Mouse (Mus musculus): ENCODE results near the gene D8Ertd738e.
A peak's percentile ranks its signal among the peaks of the same experiment; 100 is the strongest.
"Not testable (repeated sequence)": the region's sequence is repeated elsewhere in the genome, so short reads cannot be mapped to it uniquely, and the experiment has no call there.

The D8Ertd738e gene

DNA sequence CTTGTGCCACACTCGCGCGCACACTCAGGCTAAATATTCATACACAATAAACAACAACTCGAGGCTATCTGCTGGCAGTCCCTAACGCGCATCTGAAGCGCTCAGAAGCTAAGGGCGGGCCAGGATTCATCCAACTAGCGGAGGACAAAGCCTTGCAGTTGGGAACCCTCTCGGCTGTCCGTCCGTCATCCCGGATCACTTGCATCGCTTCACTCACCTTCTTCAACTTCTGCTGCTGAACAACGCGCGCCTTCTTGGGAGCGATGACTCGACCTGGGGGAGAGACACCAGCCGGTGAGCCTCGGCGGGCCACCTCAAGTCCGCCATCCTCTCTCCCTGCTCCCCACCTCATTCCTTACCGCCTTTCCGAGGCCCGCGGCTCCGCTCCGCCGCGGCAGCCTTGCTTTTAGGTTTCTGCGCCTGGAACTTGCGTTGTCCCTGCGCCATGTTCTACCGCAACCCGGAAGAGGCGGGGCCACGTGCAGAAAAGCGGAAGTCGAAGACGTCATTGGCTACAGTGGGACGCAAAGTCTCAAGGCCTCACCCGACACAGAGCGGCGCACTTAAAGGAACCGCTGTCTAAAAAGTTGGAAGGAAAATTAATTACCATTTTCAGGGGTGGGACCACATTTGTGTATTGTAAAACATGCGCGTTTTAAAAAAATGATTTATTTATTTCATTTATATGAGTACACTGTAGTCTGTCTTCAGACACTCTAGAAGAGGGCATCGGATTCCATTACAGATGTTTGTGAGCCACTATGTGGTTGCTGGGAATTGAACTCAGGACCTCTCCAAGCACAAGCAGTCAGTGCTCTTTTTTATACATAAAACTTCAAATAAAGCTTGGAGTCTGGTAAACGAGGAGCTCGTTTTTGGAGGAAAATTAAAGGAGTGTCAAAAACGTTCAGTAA, at the start of gene D8Ertd738e:
Gene D8Ertd738e, minus strand, starts transcription at position 463 of the 914 bp plus-strand sequence.
- no peak for TF ChIP-seq POU5F1 (IDR thresholded peaks at IDR 0.05; ENCODE audit: borderline replicate concordance, low read length)
- TF ChIP-seq NANOG (IDR thresholded peaks at IDR 0.05; ENCODE audit: borderline replicate concordance, low read length): no peak
- TF ChIP-seq CTCF (conservative IDR thresholded peaks at IDR 0.05; ENCODE audit: low read length): no peak
- H3K36me3 ChIP-seq (ENCODE audit: insufficient read depth, low read length): peaks cover 80% of the 10 kb centered on the region
- peaks cover 54% of the 10 kb centered on the region for H3K4me1 ChIP-seq (replicated peaks; ENCODE audit: low read depth, low read length)
- no peaks in the 10 kb centered on the region for H3K9me3 ChIP-seq (ENCODE audit: low read length)
- H3K27me3 ChIP-seq (ENCODE audit: insufficient read depth, low read length): no peaks in the 10 kb centered on the region
- H3K4me3 ChIP-seq (replicated peaks; ENCODE audit: low read length): peak within 1 kb of the TSS; percentile 97

DNA sequence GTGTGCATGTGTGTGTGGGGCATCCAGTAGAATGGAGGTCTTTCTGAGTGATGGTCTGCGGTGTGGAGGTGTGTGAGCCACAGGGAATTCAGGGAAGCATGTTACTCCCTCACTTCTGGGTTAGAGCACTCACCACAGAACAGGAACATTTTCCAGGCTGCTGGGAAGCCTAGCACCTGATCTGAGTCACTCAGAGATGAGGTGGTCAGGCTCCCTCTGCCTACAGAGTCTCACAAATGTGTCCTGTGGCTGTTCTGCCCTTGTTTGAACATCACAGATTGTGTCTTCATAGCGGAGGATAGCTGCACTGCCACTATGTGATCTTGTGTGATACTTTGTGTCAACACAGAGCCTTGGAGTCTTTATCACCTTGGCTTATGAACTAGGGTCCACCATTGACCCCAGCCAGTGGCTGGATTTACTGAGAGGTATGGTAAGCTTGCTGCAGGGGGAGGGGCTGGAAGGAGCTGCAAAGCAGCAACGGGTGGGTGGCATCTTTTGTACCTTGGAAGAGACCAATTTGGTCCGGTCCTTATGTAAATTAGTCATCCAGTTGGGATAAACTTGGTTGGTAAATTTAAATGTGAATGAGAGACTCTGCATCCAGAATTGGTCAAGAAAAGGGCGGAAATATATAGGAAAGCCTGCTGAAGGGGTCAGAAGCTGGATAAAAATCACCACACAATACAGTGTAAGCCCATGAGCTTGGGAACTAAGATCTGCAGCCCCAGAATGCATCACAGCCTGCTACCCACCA, 47.7 kb upstream of the D8Ertd738e start:
- H3K36me3 ChIP-seq (ENCODE audit: insufficient read depth, low read length): no peaks in the 10 kb centered on the region
- TF ChIP-seq POU5F1 (IDR thresholded peaks at IDR 0.05; ENCODE audit: borderline replicate concordance, low read length): no peak
- no peak for TF ChIP-seq NANOG (IDR thresholded peaks at IDR 0.05; ENCODE audit: borderline replicate concordance, low read length)
- no peak for TF ChIP-seq CTCF (conservative IDR thresholded peaks at IDR 0.05; ENCODE audit: low read length)
- no peaks in the 10 kb centered on the region for H3K27me3 ChIP-seq (ENCODE audit: insufficient read depth, low read length)
- H3K4me1 ChIP-seq (replicated peaks; ENCODE audit: low read depth, low read length): peaks cover 40% of the 10 kb centered on the region
- no peaks in the 10 kb centered on the region for H3K9me3 ChIP-seq (ENCODE audit: low read length)
- H3K4me3 ChIP-seq (replicated peaks; ENCODE audit: low read length): 0 out of 2 replicates have a peak overlapping the region, but pooled peaks have one; percentile 17

DNA sequence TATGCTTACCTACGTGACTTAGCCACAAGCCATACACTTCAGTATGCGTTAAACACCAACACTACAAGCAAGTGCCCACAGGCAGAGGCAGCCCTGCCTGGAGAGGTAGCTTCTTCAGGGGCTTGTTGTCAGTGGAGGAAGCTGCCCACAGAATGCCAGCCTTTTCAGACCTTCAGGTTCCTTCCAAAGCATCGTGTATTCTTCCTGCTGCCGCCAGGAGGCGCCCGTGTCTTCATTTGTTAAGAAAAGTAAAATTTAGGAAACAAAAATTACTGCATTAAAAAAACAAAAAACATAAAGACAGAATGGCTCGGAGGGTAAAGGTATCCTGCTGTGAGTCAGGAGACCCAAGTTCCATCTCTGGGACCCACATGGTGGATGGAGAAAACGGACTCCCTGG, 42.2 kb upstream of the D8Ertd738e start:
- peaks cover 16% of the 10 kb centered on the region for H3K4me1 ChIP-seq (replicated peaks; ENCODE audit: low read depth, low read length)
- TF ChIP-seq NANOG (IDR thresholded peaks at IDR 0.05; ENCODE audit: borderline replicate concordance, low read length) (no peak), CTCF (conservative IDR thresholded peaks at IDR 0.05; ENCODE audit: low read length) (peak; percentile 94)
- H3K27me3 ChIP-seq (ENCODE audit: insufficient read depth, low read length): no peaks in the 10 kb centered on the region
- H3K9me3 ChIP-seq (ENCODE audit: low read length): no peaks in the 10 kb centered on the region
- H3K4me3 ChIP-seq (replicated peaks; ENCODE audit: low read length): no peak overlapping the region
- H3K36me3 ChIP-seq (ENCODE audit: insufficient read depth, low read length): no peaks in the 10 kb centered on the region

DNA sequence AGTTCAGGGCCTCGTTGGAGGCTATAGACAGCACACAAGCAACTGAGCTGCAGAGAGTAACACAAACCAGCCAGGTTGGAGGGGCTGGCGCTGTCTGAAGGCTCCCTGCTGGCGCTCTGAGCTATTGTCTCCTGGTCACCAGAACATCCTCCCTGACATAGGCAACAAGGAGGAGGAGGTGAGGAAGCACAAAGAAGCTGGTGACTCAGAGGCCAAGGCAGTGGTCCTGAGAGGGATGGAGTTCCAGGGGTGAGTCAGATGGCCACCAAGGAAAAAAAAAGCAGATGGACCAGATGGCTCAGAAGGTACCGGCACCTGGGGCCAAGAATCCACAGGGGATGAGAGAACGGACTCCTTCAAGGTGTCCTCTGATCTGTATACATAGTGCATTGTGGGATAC, 41.6 kb upstream of the D8Ertd738e start:
- Histone ChIP-seq H3K9me3 (ENCODE audit: low read length) (no peaks in the 10 kb centered on the region), H3K27me3 (ENCODE audit: insufficient read depth, low read length) (no peaks in the 10 kb centered on the region), H3K36me3 (ENCODE audit: insufficient read depth, low read length) (no peaks in the 10 kb centered on the region), H3K4me1 (replicated peaks; ENCODE audit: low read depth, low read length) (peaks cover 10% of the 10 kb centered on the region), H3K4me3 (replicated peaks; ENCODE audit: low read length) (no peak overlapping the region)
- no peak for TF ChIP-seq NANOG (IDR thresholded peaks at IDR 0.05; ENCODE audit: borderline replicate concordance, low read length)
- TF ChIP-seq CTCF (conservative IDR thresholded peaks at IDR 0.05; ENCODE audit: low read length): no peak
- TF ChIP-seq POU5F1 (IDR thresholded peaks at IDR 0.05; ENCODE audit: borderline replicate concordance, low read length): no peak

DNA sequence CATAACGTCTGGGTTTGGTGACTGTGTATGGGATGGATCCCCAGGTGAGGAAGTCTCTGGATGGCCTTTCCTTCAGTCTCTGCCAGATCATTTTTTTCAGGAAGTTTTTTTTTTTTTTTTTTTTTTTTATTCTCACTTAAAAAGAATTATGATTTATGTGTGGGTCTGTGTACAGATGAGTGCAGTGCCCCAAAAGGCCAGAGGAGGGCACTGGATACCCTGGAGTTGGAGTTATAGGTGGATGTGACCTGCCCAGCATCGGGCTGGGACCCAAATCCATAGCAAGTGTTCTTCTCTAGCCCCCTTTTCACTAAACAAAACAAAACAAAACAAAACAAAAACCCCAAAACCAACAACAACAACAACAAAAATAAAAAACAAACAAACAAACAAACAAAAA, 39.4 kb upstream of the D8Ertd738e start:
- TF ChIP-seq POU5F1 (IDR thresholded peaks at IDR 0.05; ENCODE audit: borderline replicate concordance, low read length): no peak
- peak; percentile 46 for TF ChIP-seq CTCF (conservative IDR thresholded peaks at IDR 0.05; ENCODE audit: low read length)
- H3K9me3 ChIP-seq (ENCODE audit: low read length): no peaks in the 10 kb centered on the region
- H3K4me3 ChIP-seq (replicated peaks; ENCODE audit: low read length): no peak overlapping the region
- H3K36me3 ChIP-seq (ENCODE audit: insufficient read depth, low read length): no peaks in the 10 kb centered on the region
- H3K4me1 ChIP-seq (replicated peaks; ENCODE audit: low read depth, low read length): peaks cover 22% of the 10 kb centered on the region
- H3K27me3 ChIP-seq (ENCODE audit: insufficient read depth, low read length): no peaks in the 10 kb centered on the region

DNA sequence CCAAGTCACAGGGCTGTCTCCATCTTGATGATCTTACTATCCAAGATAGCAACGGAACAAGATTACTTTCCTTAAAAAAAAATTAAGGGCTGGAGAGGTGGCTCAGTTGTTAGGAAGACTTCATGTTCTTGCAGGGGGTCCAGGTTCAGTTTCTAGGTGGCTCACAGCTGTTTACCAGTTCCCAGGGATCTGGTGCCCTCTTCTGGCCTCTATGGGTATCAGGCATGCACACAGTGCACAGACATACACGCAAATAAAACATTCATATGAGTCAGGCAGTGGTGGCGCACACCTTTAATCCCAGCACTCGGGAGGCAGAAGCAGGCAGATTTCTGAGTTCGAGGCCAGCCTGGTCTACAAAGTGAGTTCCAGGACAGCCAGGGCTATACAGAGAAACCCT, 36.1 kb upstream of the D8Ertd738e start:
- H3K4me1 ChIP-seq (replicated peaks; ENCODE audit: low read depth, low read length): peaks cover 29% of the 10 kb centered on the region
- not testable (repeated sequence) for H3K4me3 ChIP-seq (replicated peaks; ENCODE audit: low read length); H3K27me3 ChIP-seq (ENCODE audit: insufficient read depth, low read length); H3K9me3 ChIP-seq (ENCODE audit: low read length); H3K36me3 ChIP-seq (ENCODE audit: insufficient read depth, low read length)
- TF ChIP-seq CTCF (conservative IDR thresholded peaks at IDR 0.05; ENCODE audit: low read length): peak; percentile 24

DNA sequence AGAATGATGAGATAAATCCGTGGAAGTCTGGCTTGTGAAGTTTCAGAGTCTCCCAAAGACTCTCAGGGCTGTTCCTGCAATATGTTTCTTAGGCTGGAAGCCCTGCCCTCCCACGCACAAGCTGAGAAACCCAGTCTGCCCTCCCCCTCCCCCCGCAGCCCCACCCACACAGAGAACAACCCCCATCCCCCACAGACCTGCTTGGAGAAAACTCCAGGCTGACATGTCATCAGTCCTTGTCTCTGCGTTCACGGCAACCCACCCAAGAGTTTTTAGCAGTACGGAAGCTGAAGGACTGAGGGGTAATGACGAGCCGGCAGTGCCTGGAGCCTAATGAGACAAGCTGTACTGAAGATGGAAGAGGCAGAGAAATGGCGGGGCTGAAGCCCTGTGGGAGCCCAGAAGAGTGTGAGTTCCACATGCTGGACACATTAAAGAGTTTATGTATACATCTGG, 35.1 kb upstream of the D8Ertd738e start:
- Histone ChIP-seq H3K4me1 (replicated peaks; ENCODE audit: low read depth, low read length) (peaks cover 29% of the 10 kb centered on the region), H3K9me3 (ENCODE audit: low read length) (no peaks in the 10 kb centered on the region), H3K36me3 (ENCODE audit: insufficient read depth, low read length) (no peaks in the 10 kb centered on the region), H3K4me3 (replicated peaks; ENCODE audit: low read length) (peak overlapping the region; percentile 29; the same call in 1 of the 2 replicates), H3K27me3 (ENCODE audit: insufficient read depth, low read length) (no peaks in the 10 kb centered on the region)
- no peak for TF ChIP-seq POU5F1 (IDR thresholded peaks at IDR 0.05; ENCODE audit: borderline replicate concordance, low read length)
- no peak for TF ChIP-seq CTCF (conservative IDR thresholded peaks at IDR 0.05; ENCODE audit: low read length)
- no peak for TF ChIP-seq NANOG (IDR thresholded peaks at IDR 0.05; ENCODE audit: borderline replicate concordance, low read length)

DNA sequence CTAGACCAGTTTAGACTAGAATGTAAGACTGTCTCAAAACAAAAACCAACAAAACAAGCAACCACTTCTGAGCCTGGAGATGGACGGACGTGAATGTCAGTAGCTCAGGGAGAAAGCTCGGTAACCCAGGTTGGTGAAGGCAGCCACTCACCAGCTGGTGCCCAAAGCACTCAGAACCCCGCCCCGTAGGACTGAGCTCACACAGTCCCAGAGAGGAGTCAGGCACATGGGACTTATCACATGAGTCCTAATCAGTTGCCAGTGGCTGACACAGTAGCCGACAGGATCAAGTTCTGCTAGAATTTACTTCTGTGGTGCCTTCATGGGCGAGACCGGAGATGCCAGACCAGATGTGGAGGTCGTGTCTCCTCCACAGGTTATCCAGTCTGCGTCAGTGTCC, 31.3 kb upstream of the D8Ertd738e start:
- no peak overlapping the region for H3K4me3 ChIP-seq (replicated peaks; ENCODE audit: low read length)
- H3K36me3 ChIP-seq (ENCODE audit: insufficient read depth, low read length): no peaks in the 10 kb centered on the region
- peaks cover 36% of the 10 kb centered on the region for H3K4me1 ChIP-seq (replicated peaks; ENCODE audit: low read depth, low read length)
- H3K9me3 ChIP-seq (ENCODE audit: low read length): no peaks in the 10 kb centered on the region
- no peaks in the 10 kb centered on the region for H3K27me3 ChIP-seq (ENCODE audit: insufficient read depth, low read length)
- TF ChIP-seq CTCF (conservative IDR thresholded peaks at IDR 0.05; ENCODE audit: low read length) (no peak), NANOG (IDR thresholded peaks at IDR 0.05; ENCODE audit: borderline replicate concordance, low read length) (no peak), POU5F1 (IDR thresholded peaks at IDR 0.05; ENCODE audit: borderline replicate concordance, low read length) (no peak)
